Mouse (Mus musculus): ENCODE measurements at regions not wholly inside any gene's neighbourhood (a gene's known extent, or its start where the extent isn't known, plus 50 kb on each side); places are given as distances from the start of the nearest gene placed in this dataset.
A peak's percentile ranks its signal among the peaks of the same experiment; 100 is the strongest.

GRCm38 (mm10) chr1:159034952-159035351 is 54.7 kb upstream of the Pappa2 start:
- no peak for DNase-seq (ENCODE audit: low spot score in 2 of 2)

DNA sequence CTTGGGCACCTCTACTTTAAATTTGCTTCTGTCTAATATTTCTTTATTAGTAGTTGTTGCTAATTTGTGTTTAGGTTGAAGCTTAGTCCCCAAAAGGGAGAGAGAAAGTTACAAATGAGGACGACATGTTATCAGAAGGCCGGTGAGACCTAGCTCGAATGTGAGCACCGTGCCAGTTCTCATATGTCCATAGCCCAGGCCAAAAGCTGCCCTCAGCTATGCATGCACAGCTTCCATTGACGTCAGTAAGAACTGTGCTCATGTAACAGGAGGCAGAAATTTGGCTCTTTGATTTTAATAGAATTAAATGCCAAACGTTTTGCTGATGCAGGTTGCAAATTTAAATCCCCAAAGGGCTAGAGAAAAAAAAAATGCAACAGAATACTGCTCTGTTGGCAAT is 56.1 kb upstream of the Pappa2 start:
- DNase-seq (ENCODE audit: low spot score in 2 of 2) = no peak

- no peak for DNase-seq (ENCODE audit: low spot score in 2 of 2)
Observed at GRCm38 (mm10) chr1:159045870-159046385, 65.6 kb upstream of the Pappa2 start.

DNA sequence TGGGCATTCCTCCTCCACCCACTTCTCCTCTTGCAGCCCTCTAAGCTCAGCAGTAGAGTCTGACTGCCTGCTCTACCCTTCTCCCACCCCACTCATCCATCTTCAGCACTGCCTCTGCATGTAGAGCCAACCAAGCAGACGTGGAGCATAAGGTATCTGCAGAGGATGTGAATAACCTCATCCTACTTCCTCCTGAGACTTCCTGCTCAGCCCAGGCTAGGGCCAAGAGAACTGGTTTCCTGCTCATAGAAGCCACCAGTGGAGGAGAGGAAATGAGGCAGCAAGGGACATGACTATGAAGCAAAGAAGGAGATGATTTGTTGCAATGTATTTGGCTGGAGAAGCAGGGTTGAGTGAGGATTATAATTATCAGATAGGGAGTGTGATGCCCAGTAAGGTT is 84.7 kb upstream of the Pappa2 start:
- no peak for DNase-seq (ENCODE audit: low spot score in 2 of 2)

DNA sequence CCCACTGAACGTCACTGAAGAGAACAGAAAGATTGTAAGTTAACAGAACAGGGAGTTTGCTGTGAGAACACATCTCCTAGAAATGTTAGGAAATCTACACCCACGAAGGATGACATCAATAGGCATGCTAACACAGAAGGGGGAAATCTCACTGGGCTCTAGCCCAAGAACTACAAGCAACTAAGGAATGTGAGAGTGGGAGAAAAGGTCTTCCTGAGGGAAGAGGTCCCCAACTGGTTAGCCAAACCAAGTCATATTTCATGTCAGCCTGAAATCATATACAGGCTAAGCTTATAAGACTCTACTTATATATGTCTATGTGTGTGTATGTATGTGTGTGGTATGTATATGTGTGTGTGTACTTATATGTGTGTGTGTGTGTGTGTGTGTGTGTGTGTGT is 118.9 kb upstream of the Pappa2 start:
- no peak for DNase-seq (ENCODE audit: low spot score in 2 of 2)

DNA sequence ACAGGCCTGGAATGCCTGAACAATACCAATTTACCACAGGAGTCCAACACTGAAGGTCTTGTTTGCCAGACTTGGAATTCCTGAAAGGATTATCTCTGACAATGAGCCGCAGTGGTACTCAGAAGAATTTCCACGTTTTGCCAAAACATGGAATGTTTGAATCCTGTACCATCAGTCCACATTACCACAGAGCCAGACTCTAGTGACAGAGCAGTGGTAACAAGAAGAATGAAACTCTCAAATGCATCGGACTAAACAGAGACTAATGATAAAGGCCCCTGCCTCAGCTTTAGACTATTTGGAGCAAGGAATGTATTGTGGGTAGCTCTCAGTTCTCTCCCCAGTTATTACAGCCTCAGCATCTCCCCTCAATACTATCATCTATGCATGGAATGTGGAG is 109.9 kb upstream of the Cop1 start:
- DNase-seq (ENCODE audit: low spot score in 2 of 2) = no peak

DNA sequence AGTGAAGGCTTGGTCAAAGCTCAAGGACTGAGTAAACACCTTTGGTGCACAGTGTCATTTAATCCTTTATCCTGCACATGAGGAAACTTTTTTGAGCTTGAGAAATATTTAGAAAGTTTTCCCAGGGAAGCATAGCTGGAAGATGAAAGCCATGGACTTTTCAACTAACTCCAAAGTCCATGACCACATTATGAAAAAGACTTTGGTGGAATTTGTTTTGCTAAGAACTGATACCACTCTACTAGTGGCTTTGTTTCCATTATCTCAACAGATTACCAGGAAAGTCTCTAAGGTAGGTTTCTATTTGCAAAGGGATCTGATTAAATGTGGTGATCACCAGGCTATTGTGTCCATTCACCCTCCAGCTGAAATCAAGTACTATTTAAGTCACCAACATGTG is 107.2 kb upstream of the Cop1 start:
- DNase-seq (ENCODE audit: low spot score in 2 of 2) = no peak

DNA sequence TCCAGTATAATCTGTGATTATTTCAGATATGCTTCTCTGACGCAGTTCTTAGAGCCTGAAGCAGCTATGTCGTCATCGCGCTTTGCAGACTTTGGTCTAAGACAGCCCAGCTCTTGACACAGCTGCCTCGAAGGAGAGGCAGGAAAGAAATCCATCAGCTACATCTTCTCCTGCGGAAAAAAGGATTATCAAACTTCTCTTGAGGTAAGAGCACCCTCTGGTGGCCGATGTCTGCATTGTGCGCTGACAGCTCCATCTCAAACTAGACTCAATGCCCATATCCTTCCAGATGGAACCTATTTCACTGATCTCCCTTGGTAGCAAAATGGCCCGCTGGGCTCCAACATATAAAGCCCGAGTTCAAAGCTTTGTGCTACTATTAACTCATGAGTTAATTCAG is 96.8 kb upstream of the Cop1 start:
- peak; percentile 37 to 77 for DNase-seq (ENCODE audit: low spot score in 2 of 2)

DNA sequence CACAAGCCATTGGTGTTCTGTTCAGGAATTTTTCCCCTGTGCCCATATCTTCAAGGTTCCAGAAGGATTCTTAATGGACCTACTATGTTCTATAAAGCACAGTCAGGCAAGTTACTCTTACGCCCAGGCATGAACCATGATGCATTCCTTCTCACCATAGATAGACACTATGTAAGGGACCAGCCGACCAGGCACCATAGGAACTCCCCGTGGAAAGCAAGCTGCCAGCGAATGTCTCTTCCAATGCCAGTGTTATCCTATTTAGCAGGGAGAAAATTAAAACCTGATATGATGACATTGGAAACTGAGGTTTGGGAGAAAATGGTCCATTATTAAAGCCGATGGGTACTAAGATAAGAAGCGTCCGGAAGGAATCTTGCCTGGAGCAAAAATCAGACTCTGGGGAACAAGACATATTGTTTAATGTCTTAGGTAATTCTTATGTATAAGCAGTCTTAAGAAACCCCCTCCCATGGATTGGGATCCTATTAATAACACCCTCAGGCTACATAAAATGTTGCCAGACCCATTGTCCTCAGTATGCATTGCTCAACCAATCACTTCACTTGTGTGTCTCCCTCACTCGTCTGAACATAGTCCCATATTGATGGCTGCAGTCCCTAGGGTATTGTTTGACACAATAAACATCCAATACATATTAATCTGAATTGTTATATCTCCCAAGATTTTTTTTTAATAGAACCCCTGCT is 84.2 kb upstream of the Cop1 start:
- DNase-seq (ENCODE audit: low spot score in 2 of 2) = no peak

DNA sequence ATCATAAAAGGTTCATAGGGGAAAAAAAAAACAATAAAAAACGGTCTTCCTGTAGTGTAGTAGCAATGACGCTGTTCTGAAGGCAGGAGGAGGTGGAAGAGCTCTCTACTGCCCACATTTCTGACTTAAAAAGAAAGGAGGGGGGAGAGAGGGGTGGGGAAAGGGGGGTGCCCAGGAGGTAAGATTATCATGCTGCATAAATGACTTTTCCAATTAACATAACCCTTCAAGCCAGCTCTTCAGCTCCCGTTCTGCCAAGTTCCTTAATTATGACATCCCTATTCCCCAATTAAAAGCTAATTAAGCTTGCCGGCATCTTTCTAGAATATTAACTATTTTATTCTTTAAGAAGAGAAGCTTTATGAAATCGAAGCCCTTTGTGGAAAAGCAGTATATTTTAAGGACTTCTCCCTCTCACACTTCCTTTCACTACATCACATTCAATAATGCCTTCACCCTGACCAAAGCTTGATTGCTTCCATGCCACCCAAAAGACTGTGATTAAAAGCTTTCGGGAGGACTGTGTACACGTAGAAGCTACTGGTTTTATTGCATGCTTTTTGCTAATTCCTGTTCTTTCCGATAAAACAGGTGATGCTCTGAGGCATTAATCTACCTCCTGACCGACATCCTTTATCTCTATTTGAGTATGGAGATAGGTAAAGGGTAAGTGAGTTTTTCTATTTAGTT is 83.5 kb upstream of the Cop1 start:
- DNase-seq (ENCODE audit: low spot score in 2 of 2) = no peak

GRCm38 (mm10) chr1:159149207-159149606 is 82.9 kb upstream of the Cop1 start:
- DNase-seq (ENCODE audit: low spot score in 2 of 2) = no peak

DNA sequence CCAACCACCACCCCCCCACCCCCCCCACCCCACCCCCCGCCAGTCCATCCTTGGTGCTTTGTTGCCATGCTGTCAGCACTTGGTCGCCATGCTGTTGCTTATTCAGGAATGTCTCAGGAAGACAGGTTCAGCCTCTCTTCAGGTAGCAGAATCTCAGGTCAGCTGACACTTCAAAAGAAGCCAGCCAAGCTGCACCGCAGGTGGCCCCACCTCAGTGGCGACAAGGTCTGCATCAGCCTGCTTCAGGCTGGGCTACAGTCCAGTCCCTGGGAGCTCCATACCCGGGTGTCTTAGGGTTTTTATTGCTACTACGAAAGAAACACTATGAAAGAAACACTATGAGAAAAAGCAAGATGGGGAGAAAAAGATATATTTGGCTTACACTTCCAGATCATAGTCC is 82.4 kb upstream of the Cop1 start:
- no peak for DNase-seq (ENCODE audit: low spot score in 2 of 2)

DNA sequence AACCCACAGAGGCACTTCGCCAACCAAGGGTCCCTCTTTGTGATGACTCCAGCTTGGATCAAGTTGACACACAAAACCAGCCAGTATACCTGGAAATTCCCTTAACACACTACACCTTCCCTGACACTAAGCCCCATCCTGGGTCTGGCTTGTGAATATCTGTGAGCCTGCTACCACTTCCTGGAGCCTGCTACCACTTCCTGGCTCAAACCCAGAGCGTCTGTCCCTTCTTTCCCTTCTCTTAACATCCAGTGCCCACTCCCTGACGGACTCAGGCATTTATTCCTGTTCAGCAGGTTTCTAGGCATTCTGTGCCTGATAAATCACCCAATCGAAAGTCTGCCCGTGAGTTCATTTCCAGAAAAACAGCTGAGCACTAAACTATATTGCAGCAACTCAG is 81.8 kb upstream of the Cop1 start:
- DNase-seq (ENCODE audit: low spot score in 2 of 2) = no peak

DNA sequence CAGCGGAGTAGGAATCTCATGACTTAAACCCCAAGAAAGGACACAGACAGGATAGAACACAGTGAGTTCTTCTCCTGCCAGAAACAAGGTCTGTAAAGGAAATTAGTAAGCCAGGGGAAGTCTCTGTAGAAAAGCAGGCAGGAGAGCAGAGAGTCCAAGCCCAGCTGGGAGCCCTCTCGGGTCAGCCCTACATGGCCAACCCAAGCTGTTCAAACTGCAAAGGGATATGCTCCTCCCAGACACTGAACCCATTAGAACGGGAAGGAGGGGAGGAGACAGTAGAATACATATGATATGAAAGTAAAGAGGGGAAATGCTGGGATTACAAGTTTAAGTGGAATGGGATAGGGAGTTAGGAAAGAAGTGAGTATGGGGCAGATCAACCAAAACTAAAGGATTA is 75.7 kb upstream of the Cop1 start:
- DNase-seq (ENCODE audit: low spot score in 2 of 2) = no peak

DNA sequence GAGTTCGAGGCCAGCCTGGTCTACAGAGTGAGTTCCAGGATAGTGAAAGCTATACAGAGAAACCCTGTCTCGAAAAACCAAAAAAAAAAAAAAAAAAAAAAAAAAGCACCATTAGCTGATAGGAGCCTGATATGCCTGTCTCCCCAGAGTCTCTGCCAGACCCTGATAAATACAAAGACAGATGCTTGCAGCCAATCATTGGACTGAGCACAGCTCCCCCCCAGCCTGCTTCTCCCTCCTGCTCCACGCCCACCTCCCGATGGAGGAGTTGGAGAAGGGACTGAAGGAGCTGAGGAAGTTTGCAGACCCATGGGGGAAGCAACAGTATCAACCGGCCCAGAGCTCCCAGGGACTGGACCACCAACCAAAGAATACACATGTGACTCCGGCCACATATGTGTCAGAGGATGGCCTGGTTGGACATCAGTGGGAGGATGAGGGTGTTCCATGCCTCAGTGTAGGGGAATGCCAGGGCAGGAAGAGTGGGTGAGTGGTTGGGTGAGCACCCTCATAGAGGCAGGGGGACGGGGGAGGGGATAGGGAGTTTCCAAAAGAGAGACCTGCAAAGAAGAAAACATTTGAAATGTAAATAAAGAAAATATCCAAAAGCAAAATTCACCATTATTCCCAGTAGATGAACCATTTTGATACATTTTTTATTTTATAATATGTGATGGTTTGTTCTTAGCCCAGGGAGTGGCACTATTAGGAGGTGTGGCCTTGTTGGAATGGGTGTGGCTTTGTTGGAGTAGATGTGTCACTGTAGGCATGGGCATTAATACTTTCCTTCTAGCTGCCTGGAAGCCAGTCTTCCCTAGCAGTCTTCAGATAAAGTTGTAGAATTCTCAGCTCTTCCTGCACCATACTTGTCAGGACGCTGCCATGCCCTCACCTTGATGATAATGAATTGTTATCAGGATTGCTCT is 71.8 kb upstream of the Cop1 start:
- no peak for DNase-seq (ENCODE audit: low spot score in 2 of 2)

DNA sequence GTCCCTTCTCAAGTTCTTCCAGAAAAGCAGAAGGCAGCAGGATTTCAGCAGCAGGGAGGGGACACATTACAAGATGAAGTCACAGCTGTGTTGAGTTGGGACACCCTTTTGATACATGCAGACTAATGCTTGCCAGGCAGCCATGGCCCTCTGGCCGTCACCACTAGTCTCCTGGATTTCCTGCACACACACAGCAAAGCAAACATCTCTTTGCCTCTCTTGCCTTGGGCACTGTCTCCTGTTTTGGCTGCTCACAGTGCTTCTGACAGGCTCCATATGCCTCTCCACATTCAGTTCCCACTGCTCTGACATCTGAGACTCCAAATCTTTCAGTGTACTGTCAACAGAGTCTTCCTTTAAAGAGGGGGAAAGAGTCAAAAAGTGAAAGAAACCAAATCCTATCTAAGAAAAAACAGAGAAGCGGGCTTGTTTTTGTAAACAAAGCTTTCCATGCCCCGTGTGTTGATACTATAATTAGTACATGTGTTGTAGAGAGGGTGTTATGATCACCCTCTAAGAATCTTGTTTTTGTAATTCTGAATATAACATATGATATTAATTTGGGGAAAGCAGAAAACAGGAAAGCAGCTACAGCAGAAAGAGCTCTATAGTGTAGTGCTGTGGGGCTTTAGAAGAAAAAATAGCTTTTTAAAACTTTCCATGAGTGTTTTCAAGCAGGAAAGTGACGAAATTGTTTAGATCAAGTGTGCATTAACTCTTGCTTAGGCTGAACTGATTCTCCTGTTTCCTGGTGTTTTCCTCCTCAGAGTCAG is 68.8 kb upstream of the Cop1 start:
- no peak for DNase-seq (ENCODE audit: low spot score in 2 of 2)

DNA sequence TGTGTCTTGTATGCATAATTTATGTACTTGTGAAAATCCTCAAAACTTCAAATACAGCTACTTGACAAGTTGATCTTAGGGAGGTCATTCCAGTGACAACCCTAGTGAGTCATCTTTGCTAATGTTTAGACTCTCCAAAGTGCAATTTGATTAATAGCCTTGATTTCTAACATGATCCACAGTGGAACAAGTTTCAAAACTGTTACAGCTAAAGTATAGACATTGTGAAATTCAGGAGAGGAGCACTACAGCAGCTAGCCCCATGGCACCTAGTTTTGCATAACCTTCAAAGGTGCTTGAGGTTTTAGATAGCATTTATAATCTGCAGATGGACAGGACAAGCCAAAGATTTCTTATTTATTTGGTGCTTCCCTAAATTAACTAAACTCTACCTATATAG is 50.1 kb upstream of the Cop1 start:
- no peak for DNase-seq (ENCODE audit: low spot score in 2 of 2)

Measured in urinary bladder, postnatal 4 days (tissue).